Mouse (Mus musculus) cerebellum, adult 2 months (tissue): ENCODE data around the gene Lrch4.

Experiments used
- CTCF ChIP-seq: fragments of 200-500 bp; IDR thresholded peaks from 2 replicates; pipeline ENCODE4 v1.5.1; 2011; ENCODE audit warnings: low read depth, mild to moderate bottlenecking, control low read depth, low read length, moderate library complexity, borderline replicate concordance; ENCODE audit not compliant: insufficient read depth
- POLR2A ChIP-seq: fragments of 200-500 bp; IDR thresholded peaks from 2 replicates; pipeline ENCODE4 v1.6.1; 2011; ENCODE audit warnings: low read length, control low read depth, borderline replicate concordance; ENCODE audit not compliant: insufficient read depth

DNA sequence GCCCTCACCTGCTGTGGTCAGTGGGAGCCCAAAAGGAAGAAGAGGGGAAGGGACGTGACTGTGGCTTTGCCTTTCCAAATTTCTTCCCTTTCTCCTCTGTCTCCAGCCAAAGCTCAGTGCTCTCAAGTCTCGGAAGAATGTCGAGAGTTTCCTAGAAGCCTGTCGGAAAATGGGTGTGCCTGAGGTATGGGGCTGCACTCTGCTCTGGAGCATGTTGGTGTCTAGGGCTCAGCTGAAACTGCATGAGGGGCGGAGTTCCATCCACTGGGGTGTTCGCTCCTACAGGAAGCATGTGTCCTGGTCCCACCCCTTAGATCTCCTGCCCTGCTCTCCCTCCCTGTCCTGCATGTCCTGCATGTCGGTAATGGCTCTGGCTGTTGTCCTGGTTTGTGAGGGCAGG is 10.6 kb downstream of the Lrch4 start:
- TF ChIP-seq CTCF (no peak), POLR2A (no peak)
